Mouse (Mus musculus) forebrain, embryonic 14.5 days (tissue): ENCODE results near the gene Tekt4. TPM values are rescaled to one million over a fixed set of nuclear protein-coding genes. Genes with fewer than 3 reads are reported as not detected.

Experiments used
- ATAC-seq: fragments of 200-750 bp; cut with Nextera tagmentation; 2 replicates; pipeline ENCODE4 v1.8.0; 2017; ENCODE audit warnings: mild to moderate bottlenecking, moderate library complexity
- DNase-seq: peaks from one replicate; pipeline ENCODE4 v3.0.0-alpha.2; 2015; ENCODE audit warnings: low spot score
- H3K27ac ChIP-seq: fragments of 300-500 bp; sonication (generic); 2 replicates; pipeline ENCODE4 v1.5.1; 2014; ENCODE audit warnings: low read depth, mild to moderate bottlenecking, control low read depth, low read length, moderate library complexity
- H3K27me3 ChIP-seq: fragments of 300-500 bp; sonication (generic); replicated peaks from 2 replicates; pipeline ENCODE4 v1.6.1; 2014; ENCODE audit warnings: low read length, control low read depth, mixed read lengths; ENCODE audit not compliant: control insufficient read depth, insufficient read depth
- H3K36me3 ChIP-seq: fragments of 300-500 bp; sonication (generic); 2 replicates; pipeline ENCODE4 v1.6.1; 2014; ENCODE audit warnings: low read length, control low read depth; ENCODE audit not compliant: control insufficient read depth, insufficient read depth
- H3K4me1 ChIP-seq: fragments of 300-500 bp; sonication (generic); 2 replicates; pipeline ENCODE4 v1.6.1; 2014; ENCODE audit warnings: antibody characterized with exemption, low read length, control low read depth; ENCODE audit not compliant: control insufficient read depth, insufficient read depth
- H3K4me2 ChIP-seq: fragments of 300-500 bp; sonication (generic); 2 replicates; pipeline ENCODE4 v1.6.1; 2014; ENCODE audit warnings: mild to moderate bottlenecking, control low read depth, low read length
- H3K4me3 ChIP-seq: fragments of 300-500 bp; sonication (generic); 2 replicates; pipeline ENCODE4 v1.5.1; 2014; ENCODE audit warnings: low read depth, low read length, control low read depth
- H3K9ac ChIP-seq: fragments of 300-500 bp; sonication (generic); 2 replicates; pipeline ENCODE4 v1.6.1; 2014; ENCODE audit warnings: mild to moderate bottlenecking, low read length, control low read depth, moderate library complexity
- H3K9me3 ChIP-seq: fragments of 300-500 bp; sonication (generic); replicated peaks from 2 replicates; pipeline ENCODE4 v1.6.1; 2016; ENCODE audit warnings: low read length, control low read depth, mixed read lengths; ENCODE audit not compliant: control insufficient read depth
- WGBS: fragments of 180-500 bp; shearing (Covaris S2); extraction: QIAGEN DNeasy Blood & Tissue Kit; methylation state at CpG from one replicate; pipeline ENCODE4 v1.1.7; 2014; 5-methylcytosine and 5-hydroxymethylcytosine counted together
- polyA plus RNA-seq: library from polyadenylated mRNA; unstranded; fragments of >200 nt; fragmentation: Nextera tagmentation; extraction: Ambion mirVana; gene quantifications from 2 replicates; pipeline ENCODE4 v1.2.1, GENCODE M21; 2014

Gene Tekt4
- polyA plus RNA-seq, 1 experiment from 2014 or later: 1.2 TPM

DNA sequence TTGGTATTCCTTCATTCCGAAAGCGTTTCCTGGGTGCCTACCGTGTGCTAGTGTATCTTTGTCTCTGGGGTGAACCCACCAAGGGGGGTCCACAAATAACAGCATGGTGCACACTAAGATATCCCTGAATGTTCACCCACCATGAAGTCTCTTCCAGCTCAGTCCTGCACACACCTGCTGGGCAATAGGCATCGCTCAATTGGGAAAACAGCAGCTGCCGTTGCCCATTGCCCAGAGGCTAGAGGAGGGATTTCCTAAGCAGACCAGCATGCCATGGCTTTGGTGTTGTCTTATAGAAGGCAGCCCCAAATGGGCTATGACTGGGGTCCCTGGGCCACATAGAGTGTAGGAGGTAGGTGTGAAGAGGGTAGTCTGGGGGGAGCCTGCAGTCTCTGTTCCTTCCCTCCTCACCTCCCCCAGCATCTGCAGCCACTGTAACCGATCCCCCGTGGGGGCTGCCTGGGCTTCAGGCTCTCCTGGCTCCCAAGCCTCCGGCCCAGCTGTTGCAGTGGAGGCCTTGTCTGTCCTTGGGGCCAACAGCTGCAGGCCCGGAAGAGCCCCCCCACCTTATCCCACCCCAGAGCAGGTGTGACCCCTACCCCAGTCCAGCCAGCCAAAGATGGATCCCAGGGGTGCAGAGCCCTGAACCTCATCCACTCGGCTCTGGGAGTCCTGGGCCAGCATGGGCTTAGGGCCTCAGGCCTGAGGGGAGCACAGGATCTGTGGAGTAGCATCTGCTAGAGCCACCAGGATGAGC, 55.8 kb downstream of the Tekt4 start:
- H3K27ac ChIP-seq: no peak overlapping the region
- no peaks in the 10 kb centered on the region for H3K27me3 ChIP-seq
- H3K9me3 ChIP-seq: no peaks in the 10 kb centered on the region
- no peaks in the 10 kb centered on the region for H3K36me3 ChIP-seq
- 84% methylated on average over 10 of the region's 10 CpGs for WGBS
- H3K4me2 ChIP-seq: no peak overlapping the region
- H3K4me3 ChIP-seq: no peak overlapping the region
- H3K4me1 ChIP-seq: no peaks in the 10 kb centered on the region
- H3K9ac ChIP-seq: no peak overlapping the region
- DNase-seq (no peak), ATAC-seq (no peak)

DNA sequence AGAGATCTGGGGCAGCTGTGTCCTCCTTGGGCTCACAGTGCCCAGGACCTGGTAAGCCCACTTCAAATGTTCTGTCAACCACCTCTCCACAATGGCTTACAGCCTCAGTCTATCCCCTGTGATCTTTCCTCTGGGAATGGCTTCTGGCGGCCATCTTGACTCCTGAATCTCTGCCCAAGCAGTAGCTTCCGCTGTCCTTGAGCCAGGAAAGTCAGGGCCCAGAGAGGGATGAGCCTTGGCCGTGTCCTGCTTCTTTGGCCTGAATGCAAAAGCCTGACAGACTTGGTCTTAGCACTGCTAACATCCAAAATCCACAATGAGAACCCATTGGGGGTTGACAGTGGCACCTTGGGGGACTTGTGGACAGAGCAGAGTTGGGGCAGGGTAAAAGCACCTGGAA, 57.5 kb downstream of the Tekt4 start:
- no peaks in the 10 kb centered on the region for H3K27me3 ChIP-seq
- H3K4me1 ChIP-seq: no peaks in the 10 kb centered on the region
- no peaks in the 10 kb centered on the region for H3K36me3 ChIP-seq
- ATAC-seq: no peak
- H3K4me2 ChIP-seq: no peak overlapping the region
- H3K27ac ChIP-seq: no peak overlapping the region
- no peak overlapping the region for H3K4me3 ChIP-seq
- DNase-seq: no peak
- H3K9me3 ChIP-seq: no peaks in the 10 kb centered on the region
- WGBS: 79% methylated on average over 3 of the region's 3 CpGs
- H3K9ac ChIP-seq: no peak overlapping the region

DNA sequence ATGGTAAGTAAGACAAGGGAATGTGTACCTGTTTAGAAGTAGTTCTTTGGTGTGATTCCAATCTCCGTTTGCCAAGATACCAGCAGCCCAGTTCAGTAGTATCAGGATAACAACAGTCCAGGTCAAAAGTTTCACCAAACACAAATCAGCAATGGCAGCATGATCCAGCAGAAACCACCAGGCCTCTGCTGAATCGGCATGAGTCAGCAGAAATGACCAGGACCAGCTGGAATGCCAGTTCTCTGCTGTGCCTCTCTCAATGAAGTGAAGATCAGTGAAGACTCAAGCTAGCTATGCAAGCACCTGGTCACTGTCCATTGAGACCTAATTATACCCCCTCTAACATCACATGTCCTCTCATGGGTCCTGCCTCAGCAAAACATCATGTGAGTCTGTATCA, 59.6 kb downstream of the Tekt4 start:
- WGBS: 91% methylated on average over 2 of the region's 2 CpGs
- no peaks in the 10 kb centered on the region for H3K4me1 ChIP-seq
- H3K27ac ChIP-seq: no peak overlapping the region
- no peak for DNase-seq
- no peak overlapping the region for H3K4me3 ChIP-seq
- no peak overlapping the region for H3K4me2 ChIP-seq
- H3K9ac ChIP-seq: no peak overlapping the region
- no peak for ATAC-seq
- no peaks in the 10 kb centered on the region for H3K36me3 ChIP-seq
- H3K27me3 ChIP-seq: no peaks in the 10 kb centered on the region
- H3K9me3 ChIP-seq: no peaks in the 10 kb centered on the region

DNA sequence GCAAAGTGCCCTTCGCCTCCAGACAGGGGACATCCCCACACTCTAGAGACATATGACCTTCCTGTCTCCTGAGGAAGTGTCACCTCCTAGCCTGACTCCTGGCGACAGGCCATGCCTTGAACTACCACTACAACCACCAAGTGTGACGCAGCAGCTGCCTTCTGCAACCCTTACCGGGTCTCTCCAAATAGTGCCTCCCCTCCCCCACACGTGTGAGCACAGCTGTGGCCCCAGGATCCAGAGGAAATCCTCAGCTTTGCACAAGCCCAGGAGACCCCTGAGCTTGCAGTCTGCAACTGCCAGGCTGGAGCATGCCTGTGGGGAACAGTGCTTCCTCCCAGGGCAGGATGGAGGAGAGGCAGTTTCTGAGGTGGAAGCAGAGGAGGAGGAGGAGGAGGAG, 61.9 kb downstream of the Tekt4 start:
- Histone ChIP-seq H3K36me3 (no peaks in the 10 kb centered on the region), H3K27ac (no peak overlapping the region), H3K4me2 (no peak overlapping the region), H3K9ac (no peak overlapping the region), H3K4me1 (no peaks in the 10 kb centered on the region), H3K4me3 (no peak overlapping the region), H3K9me3 (no peaks in the 10 kb centered on the region), H3K27me3 (no peaks in the 10 kb centered on the region)
- DNase-seq: no peak
- WGBS: 54% methylated on average over 5 of the region's 5 CpGs
- no peak for ATAC-seq

DNA sequence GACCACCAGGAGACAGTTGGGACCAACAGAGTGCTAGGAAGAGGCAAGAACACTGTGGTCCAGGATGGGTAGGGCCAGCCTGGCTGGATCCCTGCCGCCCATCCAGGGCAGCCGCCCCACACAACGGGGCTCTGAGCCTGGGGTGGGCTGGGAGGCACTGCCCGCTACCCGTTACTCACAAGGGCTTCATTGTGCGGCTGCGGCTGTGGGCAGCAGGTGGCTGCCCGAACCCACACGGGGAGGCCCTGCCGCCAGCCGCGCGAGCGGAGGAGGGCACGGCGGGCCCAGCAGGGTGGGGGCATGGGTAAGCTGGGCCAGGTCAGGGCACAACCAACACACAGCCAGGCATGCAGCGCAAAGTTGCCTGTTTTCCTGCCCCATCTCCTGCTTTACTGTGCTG, 63.7 kb downstream of the Tekt4 start:
- H3K27ac ChIP-seq: no peak overlapping the region
- no peak overlapping the region for H3K4me3 ChIP-seq
- 51% methylated on average over 15 of the region's 17 CpGs for WGBS

DNA sequence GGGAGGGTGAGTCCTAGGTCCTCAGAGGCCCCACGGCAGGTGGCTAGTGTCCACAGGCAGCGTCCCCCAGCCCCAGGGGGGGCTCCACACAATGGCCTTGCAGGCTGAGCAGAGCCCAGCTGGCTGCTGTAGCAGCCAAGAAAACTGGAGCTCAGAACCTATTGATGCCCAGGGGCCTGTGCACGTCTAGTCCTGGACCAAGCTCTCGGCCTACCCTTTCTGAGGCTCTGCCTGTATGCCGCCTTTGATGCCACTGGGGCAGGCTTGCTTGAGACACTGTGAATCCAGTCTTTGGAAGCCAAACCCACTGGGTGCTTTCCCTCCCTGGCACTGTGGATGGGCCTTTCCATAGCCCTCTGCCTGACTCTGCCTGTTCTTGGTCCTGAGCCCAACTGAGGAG, 65.1 kb downstream of the Tekt4 start:
- Histone ChIP-seq H3K27ac (no peak overlapping the region), H3K9ac (no peak overlapping the region), H3K4me3 (no peak overlapping the region), H3K27me3 (no peaks in the 10 kb centered on the region), H3K4me1 (no peaks in the 10 kb centered on the region), H3K9me3 (no peaks in the 10 kb centered on the region), H3K36me3 (no peaks in the 10 kb centered on the region), H3K4me2 (no peak overlapping the region)
- ATAC-seq (no peak), DNase-seq (peak; percentile 9)
- 62% methylated on average over 5 of the region's 5 CpGs for WGBS

More for the DNA sequence above, 63.7 kb downstream of the Tekt4 start:
- Histone ChIP-seq H3K9me3 (no peaks in the 10 kb centered on the region), H3K27me3 (no peaks in the 10 kb centered on the region), H3K4me2 (no peak overlapping the region), H3K36me3 (no peaks in the 10 kb centered on the region), H3K9ac (no peak overlapping the region), H3K4me1 (no peaks in the 10 kb centered on the region)
- peak; percentile 66 for DNase-seq
- ATAC-seq: peak; percentile 77

DNA sequence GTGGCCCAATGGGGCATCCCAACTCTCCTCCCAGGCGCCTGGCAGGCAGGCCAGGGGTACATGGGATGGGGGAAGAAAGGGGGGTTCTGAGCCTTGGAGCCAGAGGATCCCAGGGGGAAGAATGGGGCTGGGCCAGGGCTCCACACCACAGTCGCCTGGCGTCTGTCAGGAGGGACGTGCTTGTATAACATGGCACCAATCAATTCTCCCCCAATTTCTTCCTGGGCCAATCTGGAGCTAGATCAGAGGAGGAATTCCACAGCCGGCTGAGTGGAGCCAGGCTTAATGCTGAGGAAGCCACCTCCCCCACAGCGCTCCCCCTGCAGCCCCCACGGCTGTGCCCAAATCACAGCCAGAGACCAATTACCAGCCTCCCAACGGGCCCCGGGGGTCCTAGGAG, 66.1 kb downstream of the Tekt4 start:
- no peaks in the 10 kb centered on the region for H3K4me1 ChIP-seq
- DNase-seq (peak; percentile 46), ATAC-seq (0 out of 2 replicates have a peak, but pooled peaks have one; percentile 26)
- no peaks in the 10 kb centered on the region for H3K27me3 ChIP-seq
- 41% methylated on average over 9 of the region's 9 CpGs for WGBS
- H3K4me2 ChIP-seq: no peak overlapping the region
- no peak overlapping the region for H3K27ac ChIP-seq
- no peak overlapping the region for H3K4me3 ChIP-seq
- no peaks in the 10 kb centered on the region for H3K36me3 ChIP-seq
- H3K9ac ChIP-seq: no peak overlapping the region
- no peaks in the 10 kb centered on the region for H3K9me3 ChIP-seq

DNA sequence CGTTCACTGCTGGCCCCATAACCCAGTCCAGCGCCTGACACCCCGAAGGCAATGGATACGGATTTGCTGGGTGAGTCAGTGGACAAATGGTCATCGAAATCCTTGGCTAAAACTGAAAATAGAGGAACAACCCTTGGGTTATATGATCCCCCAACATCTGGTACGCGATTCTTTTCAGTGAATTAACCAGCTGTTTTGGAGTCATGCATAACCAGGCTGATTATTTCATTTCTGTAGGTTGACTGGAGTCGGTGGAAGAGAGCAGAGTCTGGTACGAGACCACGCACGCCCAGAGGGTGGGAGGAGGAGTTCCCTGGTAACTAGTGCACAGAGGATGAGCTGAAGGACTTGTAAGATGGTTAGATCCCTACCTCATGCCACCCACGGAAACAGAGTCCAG, 67.7 kb downstream of the Tekt4 start:
- ATAC-seq (no peak), DNase-seq (no peak)
- no peaks in the 10 kb centered on the region for H3K27me3 ChIP-seq
- H3K9ac ChIP-seq: no peak overlapping the region
- no peaks in the 10 kb centered on the region for H3K4me1 ChIP-seq
- no peak overlapping the region for H3K4me2 ChIP-seq
- 89% methylated on average over 12 of the region's 12 CpGs for WGBS
- H3K36me3 ChIP-seq: no peaks in the 10 kb centered on the region
- no peak overlapping the region for H3K27ac ChIP-seq
- H3K4me3 ChIP-seq: no peak overlapping the region
- no peaks in the 10 kb centered on the region for H3K9me3 ChIP-seq
